Mouse (Mus musculus): Measurements from ENCODE around the gene Gba2. TPM values are rescaled to one million over a fixed set of nuclear protein-coding genes. Genes with fewer than 3 reads are reported as not detected.

Gba2 gene
- polyA plus RNA-seq, 1 experiment from 2014 or later: 26.3 TPM

- H3K9ac ChIP-seq (replicated peaks; ENCODE audit: low read length): no peak overlapping the region
- H3K27me3 ChIP-seq (ENCODE audit: insufficient read depth, low read length): no peaks in the 10 kb centered on the region
- H3K4me2 ChIP-seq (replicated peaks; ENCODE audit: low read depth, low read length): no peak overlapping the region
- no peak overlapping the region for H3K4me3 ChIP-seq (ENCODE audit: low read length)
- H3K4me1 ChIP-seq (ENCODE audit: insufficient read depth, low read length): peaks cover 28% of the 10 kb centered on the region
- ATAC-seq (ENCODE audit: low FRiP score, low TSS enrichment): no peak
- 95% methylated on average over 5 of the region's 5 CpGs for WGBS
- H3K27ac ChIP-seq (ENCODE audit: low read length): no peak overlapping the region
- H3K9me3 ChIP-seq (ENCODE audit: low read length): no peaks in the 10 kb centered on the region
- peaks cover 37% of the 10 kb centered on the region for H3K36me3 ChIP-seq (ENCODE audit: insufficient read depth, low read length)
Observed at GRCm38 (mm10) chr4:43582241-43582640, 3.6 kb upstream of the Gba2 start.

DNA sequence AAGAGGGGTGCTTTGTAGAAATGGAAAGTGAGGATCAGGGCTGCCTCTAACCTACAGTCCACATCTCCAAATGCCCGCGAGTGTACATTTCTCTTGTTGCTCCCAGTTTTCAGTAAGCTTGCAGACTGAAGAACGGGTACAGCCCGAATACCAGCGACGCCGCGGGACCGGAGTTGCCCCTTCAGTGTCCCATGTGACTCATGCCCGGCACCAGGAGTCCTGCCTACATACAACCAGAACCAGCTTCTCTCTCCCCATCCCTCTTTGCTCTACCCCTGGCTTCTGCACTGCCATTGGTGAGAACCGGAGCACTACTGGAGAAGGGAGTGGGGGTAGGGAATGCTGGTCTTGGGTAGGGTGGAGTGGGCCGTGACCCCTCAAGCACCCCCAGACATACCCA lies 2.7 kb upstream of the Gba2 start:
- Histone ChIP-seq H3K9me3 (ENCODE audit: low read length) (no peaks in the 10 kb centered on the region), H3K4me1 (ENCODE audit: insufficient read depth, low read length) (peaks cover 37% of the 10 kb centered on the region), H3K4me3 (ENCODE audit: low read length) (no peak overlapping the region), H3K4me2 (replicated peaks; ENCODE audit: low read depth, low read length) (no peak overlapping the region), H3K27me3 (ENCODE audit: insufficient read depth, low read length) (no peaks in the 10 kb centered on the region), H3K36me3 (ENCODE audit: insufficient read depth, low read length) (peaks cover 37% of the 10 kb centered on the region), H3K27ac (ENCODE audit: low read length) (no peak overlapping the region), H3K9ac (replicated peaks; ENCODE audit: low read length) (no peak overlapping the region)
- no peak for ATAC-seq (ENCODE audit: low FRiP score, low TSS enrichment)
- WGBS: 94% methylated on average over 12 of the region's 12 CpGs

- H3K9ac ChIP-seq (replicated peaks; ENCODE audit: low read length): no peak overlapping the region
- H3K36me3 ChIP-seq (ENCODE audit: insufficient read depth, low read length): peaks cover 37% of the 10 kb centered on the region
- H3K4me3 ChIP-seq (ENCODE audit: low read length): no peak overlapping the region
- H3K27me3 ChIP-seq (ENCODE audit: insufficient read depth, low read length): no peaks in the 10 kb centered on the region
- no peak for ATAC-seq (ENCODE audit: low FRiP score, low TSS enrichment)
- no peak overlapping the region for H3K27ac ChIP-seq (ENCODE audit: low read length)
- no peaks in the 10 kb centered on the region for H3K9me3 ChIP-seq (ENCODE audit: low read length)
- H3K4me1 ChIP-seq (ENCODE audit: insufficient read depth, low read length): peaks cover 40% of the 10 kb centered on the region
- WGBS: 91% methylated on average over 5 of the region's 5 CpGs
- H3K4me2 ChIP-seq (replicated peaks; ENCODE audit: low read depth, low read length): no peak overlapping the region
Observed at GRCm38 (mm10) chr4:43580721-43581120, 2.0 kb upstream of the Gba2 start.

GRCm38 (mm10) chr4:43579731-43580130 lies 1.1 kb upstream of the Gba2 start:
- no peak for ATAC-seq (ENCODE audit: low FRiP score, low TSS enrichment)
- peaks cover 39% of the 10 kb centered on the region for H3K4me1 ChIP-seq (ENCODE audit: insufficient read depth, low read length)

GRCm38 (mm10) chr4:43579256-43579655 lies 583 bp upstream of the Gba2 start:
- H3K4me1 ChIP-seq (ENCODE audit: insufficient read depth, low read length): peaks cover 34% of the 10 kb centered on the region
- WGBS: 2% methylated on average over 10 of the region's 10 CpGs
- ATAC-seq (ENCODE audit: low FRiP score, low TSS enrichment): no peak

More at GRCm38 (mm10) chr4:43579731-43580130, 1.1 kb upstream of the Gba2 start:
- 80% methylated on average over 6 of the region's 6 CpGs for WGBS
- H3K4me2 ChIP-seq (replicated peaks; ENCODE audit: low read depth, low read length): peak overlapping the region; percentile 95
- no peaks in the 10 kb centered on the region for H3K27me3 ChIP-seq (ENCODE audit: insufficient read depth, low read length)
- no peak overlapping the region for H3K27ac ChIP-seq (ENCODE audit: low read length)
- H3K9me3 ChIP-seq (ENCODE audit: low read length): no peaks in the 10 kb centered on the region
- H3K9ac ChIP-seq (replicated peaks; ENCODE audit: low read length): peak overlapping the region; percentile 86
- H3K36me3 ChIP-seq (ENCODE audit: insufficient read depth, low read length): peaks cover 37% of the 10 kb centered on the region
- H3K4me3 ChIP-seq (ENCODE audit: low read length): peak overlapping the region; percentile 92

DNA sequence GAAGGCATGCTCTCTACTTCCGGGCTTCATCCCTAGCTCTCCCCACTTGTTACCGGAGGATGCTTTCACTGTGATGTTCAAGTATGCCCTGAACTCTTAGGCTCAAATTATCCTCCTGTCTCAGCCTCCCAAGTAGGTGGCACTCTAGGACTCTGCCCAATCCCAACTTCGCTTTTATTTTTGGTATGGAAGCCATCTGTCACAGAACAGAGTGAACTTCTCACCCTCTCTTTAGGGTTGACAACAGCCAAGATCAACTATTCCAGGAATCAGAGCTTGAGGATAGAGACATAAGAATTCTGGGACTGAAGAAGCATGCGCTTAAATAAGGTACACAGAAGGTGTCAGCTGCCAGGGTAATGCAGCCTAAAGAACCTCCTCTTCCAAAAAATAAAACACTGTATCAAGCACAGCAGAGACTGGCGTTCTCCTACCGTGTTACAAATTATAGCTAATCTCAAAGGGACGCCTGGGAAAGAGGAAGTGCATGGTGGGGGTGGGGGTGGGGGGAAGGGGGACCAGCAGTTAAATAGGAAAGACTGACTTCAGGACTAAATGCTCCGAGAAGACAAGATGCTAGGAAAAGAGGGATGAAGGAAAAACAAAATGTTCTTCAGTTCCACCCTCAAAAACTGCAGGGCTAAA lies 1.3 kb downstream of the Gba2 start:
- no peak for ATAC-seq (ENCODE audit: low FRiP score, low TSS enrichment)
- Histone ChIP-seq H3K4me3 (ENCODE audit: low read length) (peak overlapping the region; percentile 92), H3K36me3 (ENCODE audit: insufficient read depth, low read length) (peaks cover 29% of the 10 kb centered on the region), H3K9me3 (ENCODE audit: low read length) (no peaks in the 10 kb centered on the region), H3K4me2 (replicated peaks; ENCODE audit: low read depth, low read length) (peak overlapping the region; percentile 95), H3K27ac (ENCODE audit: low read length) (no peak overlapping the region), H3K27me3 (ENCODE audit: insufficient read depth, low read length) (no peaks in the 10 kb centered on the region), H3K4me1 (ENCODE audit: insufficient read depth, low read length) (peaks cover 34% of the 10 kb centered on the region), H3K9ac (replicated peaks; ENCODE audit: low read length) (peak overlapping the region; percentile 86)
- 40% methylated on average over 8 of the region's 8 CpGs for WGBS

More at GRCm38 (mm10) chr4:43579256-43579655, 583 bp upstream of the Gba2 start:
- Histone ChIP-seq H3K4me3 (ENCODE audit: low read length) (peak overlapping the region; percentile 92), H3K27me3 (ENCODE audit: insufficient read depth, low read length) (no peaks in the 10 kb centered on the region), H3K27ac (ENCODE audit: low read length) (peak overlapping the region; percentile 93), H3K4me2 (replicated peaks; ENCODE audit: low read depth, low read length) (peak overlapping the region; percentile 95), H3K9ac (replicated peaks; ENCODE audit: low read length) (peak overlapping the region; percentile 86), H3K36me3 (ENCODE audit: insufficient read depth, low read length) (peaks cover 33% of the 10 kb centered on the region), H3K9me3 (ENCODE audit: low read length) (no peaks in the 10 kb centered on the region)

GRCm38 (mm10) chr4:43575356-43575755 lies 3.3 kb downstream of the Gba2 start:
- peaks cover 34% of the 10 kb centered on the region for H3K4me1 ChIP-seq (ENCODE audit: insufficient read depth, low read length)
- no peak overlapping the region for H3K4me2 ChIP-seq (replicated peaks; ENCODE audit: low read depth, low read length)
- no peaks in the 10 kb centered on the region for H3K27me3 ChIP-seq (ENCODE audit: insufficient read depth, low read length)
- ATAC-seq (ENCODE audit: low FRiP score, low TSS enrichment): no peak
- no peak overlapping the region for H3K9ac ChIP-seq (replicated peaks; ENCODE audit: low read length)
- no peaks in the 10 kb centered on the region for H3K9me3 ChIP-seq (ENCODE audit: low read length)
- H3K27ac ChIP-seq (ENCODE audit: low read length): no peak overlapping the region
- no peak overlapping the region for H3K4me3 ChIP-seq (ENCODE audit: low read length)
- peaks cover 28% of the 10 kb centered on the region for H3K36me3 ChIP-seq (ENCODE audit: insufficient read depth, low read length)
- WGBS: 69% methylated on average over 2 of the region's 2 CpGs

DNA sequence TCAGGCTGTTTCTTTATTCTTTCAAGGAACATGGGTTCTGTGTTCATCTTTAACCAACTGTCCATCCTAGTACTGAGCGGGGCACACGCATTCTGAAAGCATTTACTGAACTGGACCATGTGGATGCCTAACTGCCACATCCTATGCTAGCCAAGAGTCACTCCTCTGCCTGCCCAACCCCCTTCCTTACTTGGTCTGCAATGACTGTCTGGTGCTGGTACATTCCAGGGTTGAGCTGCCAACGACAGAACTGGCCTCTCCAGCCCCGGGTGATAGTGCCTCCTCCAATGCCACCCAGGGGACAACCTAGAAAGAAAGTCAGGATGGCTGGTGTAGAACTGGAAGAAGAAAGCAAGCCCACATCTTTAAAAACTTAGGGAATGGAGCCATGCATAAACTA lies 5.1 kb downstream of the Gba2 start:
- Histone ChIP-seq H3K27me3 (ENCODE audit: insufficient read depth, low read length) (no peaks in the 10 kb centered on the region), H3K9ac (replicated peaks; ENCODE audit: low read length) (no peak overlapping the region), H3K4me3 (ENCODE audit: low read length) (no peak overlapping the region), H3K4me2 (replicated peaks; ENCODE audit: low read depth, low read length) (no peak overlapping the region), H3K9me3 (ENCODE audit: low read length) (no peaks in the 10 kb centered on the region), H3K36me3 (ENCODE audit: insufficient read depth, low read length) (peaks cover 46% of the 10 kb centered on the region), H3K27ac (ENCODE audit: low read length) (no peak overlapping the region), H3K4me1 (ENCODE audit: insufficient read depth, low read length) (peaks cover 26% of the 10 kb centered on the region)
- WGBS: 90% methylated on average over 4 of the region's 4 CpGs
- ATAC-seq (ENCODE audit: low FRiP score, low TSS enrichment): no peak

- 81% methylated on average over 6 of the region's 6 CpGs for WGBS
- no peak overlapping the region for H3K4me2 ChIP-seq (replicated peaks; ENCODE audit: low read depth, low read length)
Observed at GRCm38 (mm10) chr4:43571395-43572045, 7.2 kb downstream of the Gba2 start.

GRCm38 (mm10) chr4:43567140-43567539 lies 11.5 kb downstream of the Gba2 start:
- Histone ChIP-seq H3K9ac (replicated peaks; ENCODE audit: low read length) (no peak overlapping the region), H3K27me3 (ENCODE audit: insufficient read depth, low read length) (no peaks in the 10 kb centered on the region), H3K4me2 (replicated peaks; ENCODE audit: low read depth, low read length) (no peak overlapping the region), H3K4me1 (ENCODE audit: insufficient read depth, low read length) (peaks cover 13% of the 10 kb centered on the region), H3K36me3 (ENCODE audit: insufficient read depth, low read length) (peaks cover 74% of the 10 kb centered on the region), H3K4me3 (ENCODE audit: low read length) (no peak overlapping the region), H3K9me3 (ENCODE audit: low read length) (no peaks in the 10 kb centered on the region), H3K27ac (ENCODE audit: low read length) (no peak overlapping the region)
- no peak for ATAC-seq (ENCODE audit: low FRiP score, low TSS enrichment)
- WGBS: 94% methylated on average over 9 of the region's 9 CpGs

More at GRCm38 (mm10) chr4:43571395-43572045, 7.2 kb downstream of the Gba2 start:
- Histone ChIP-seq H3K27ac (ENCODE audit: low read length) (no peak overlapping the region), H3K4me1 (ENCODE audit: insufficient read depth, low read length) (peaks cover 11% of the 10 kb centered on the region), H3K9ac (replicated peaks; ENCODE audit: low read length) (no peak overlapping the region), H3K4me3 (ENCODE audit: low read length) (no peak overlapping the region), H3K9me3 (ENCODE audit: low read length) (no peaks in the 10 kb centered on the region), H3K36me3 (ENCODE audit: insufficient read depth, low read length) (peaks cover 66% of the 10 kb centered on the region), H3K27me3 (ENCODE audit: insufficient read depth, low read length) (no peaks in the 10 kb centered on the region)
- ATAC-seq (ENCODE audit: low FRiP score, low TSS enrichment): no peak
